In genomic region chr8:86401946-86402345, GRCm38 (mm10) we compare ENCODE assay signal across 30 mouse cellular contexts.
A peak's percentile ranks its signal among the peaks of the same experiment; 100 is the strongest.
DNase-seq lines count a peak whose midpoint lies in the region; ATAC-seq lines count a peak whose summit lies in the region.
"Had no signal": no experiment of that assay in that cellular context is flagged by ENCODE, and none has a peak within 500 bp of the region (broad histone marks: within the 10 kb centered on the region; RNA-seq: fewer than 3 reads in every experiment).

No protein-coding gene starts in this region.

- no peak for DNase-seq in hindbrain, embryonic 11.5 days (ENCODE audit: low spot score)
- peak; percentile 79 for DNase-seq in retina, postnatal 1 day
- no peak for DNase-seq in retina, embryonic 14.5 days (ENCODE audit: low spot score)
- DNase-seq: adrenal gland, postnatal 10 days; B cell, adult 2 months; cerebellum, adult 11 months; cerebellum, adult 9-10 months; cerebellum, postnatal 36 days; gastrocnemius, postnatal 25 days; heart, adult 18-20 months; heart, postnatal 4 days; kidney, adult 18-20 months; kidney, postnatal 36 days; left cerebral cortex, postnatal 4 days; liver, postnatal 0 days; thymus, adult 2 months; thymus, postnatal 36 days had no signal

- ATAC-seq in hindbrain, embryonic 13.5 days (ENCODE audit: low FRiP score), result peak; percentile 24; the same call in 1 of the 2 replicates
- no peak for ATAC-seq in hindbrain, embryonic 11.5 days (ENCODE audit: low FRiP score)
- ATAC-seq in hindbrain, embryonic 16.5 days, result 0 out of 2 replicates have a peak, but pooled peaks have one; percentile 20
- no peak for ATAC-seq in erythroblast, adult 5-6 weeks (replicated peaks; ENCODE audit: low FRiP score, poor library complexity, severe bottlenecking)
- ATAC-seq: forebrain, embryonic 13.5 days; liver, embryonic 12.5 days; liver, postnatal 0 days; lung, postnatal 0 days; midbrain, embryonic 15.5 days had no signal

- no peaks in the 10 kb centered on the region for H3K27me3 ChIP-seq in hindbrain, embryonic 13.5 days
- no peaks in the 10 kb centered on the region for H3K27me3 ChIP-seq in hindbrain, embryonic 11.5 days (ENCODE audit: control insufficient read depth, insufficient read depth, low read length)
- H3K27me3 ChIP-seq in hindbrain, embryonic 16.5 days (replicated peaks; ENCODE audit: control insufficient read depth, insufficient read depth, low read length), result no peaks in the 10 kb centered on the region
- H3K27me3 ChIP-seq: embryonic facial prominence, embryonic 12.5 days; forebrain, embryonic 13.5 days; heart, embryonic 12.5 days; kidney, embryonic 15.5 days; liver, embryonic 12.5 days; midbrain, embryonic 15.5 days; neural tube, embryonic 15.5 days had no signal

- H3K4me3 ChIP-seq in hindbrain, embryonic 13.5 days, result no peak overlapping the region
- H3K4me3 ChIP-seq in hindbrain, embryonic 11.5 days (ENCODE audit: low read depth, low read length), result no peak overlapping the region
- no peak overlapping the region for H3K4me3 ChIP-seq in hindbrain, embryonic 16.5 days (ENCODE audit: low read length)
- H3K4me3 ChIP-seq: embryonic facial prominence, embryonic 12.5 days; erythroblast, embryonic 14.5 days; forebrain, embryonic 13.5 days; heart, embryonic 12.5 days; kidney, embryonic 15.5 days; liver, embryonic 12.5 days; midbrain, embryonic 15.5 days; neural tube, embryonic 15.5 days had no signal

- no peak overlapping the region for H3K9ac ChIP-seq in hindbrain, embryonic 13.5 days
- no peak overlapping the region for H3K9ac ChIP-seq in hindbrain, embryonic 11.5 days (ENCODE audit: low read depth, low read length)
- H3K9ac ChIP-seq in hindbrain, embryonic 16.5 days (ENCODE audit: low read depth, low read length), result no peak overlapping the region
- H3K9ac ChIP-seq: embryonic facial prominence, embryonic 12.5 days; forebrain, embryonic 13.5 days; heart, embryonic 12.5 days; kidney, embryonic 15.5 days; liver, embryonic 12.5 days; liver, postnatal 0 days; midbrain, embryonic 15.5 days; neural tube, embryonic 15.5 days had no signal

- H3K4me1 ChIP-seq in hindbrain, embryonic 13.5 days (replicated peaks), result peaks cover 17% of the 10 kb centered on the region
- H3K4me1 ChIP-seq in hindbrain, embryonic 11.5 days (replicated peaks; ENCODE audit: control insufficient read depth, insufficient read depth, low read length), result no peaks in the 10 kb centered on the region
- H3K4me1 ChIP-seq in hindbrain, embryonic 16.5 days (ENCODE audit: control insufficient read depth, insufficient read depth, low read depth, low read length), result peaks cover 2% of the 10 kb centered on the region
- H3K4me1 ChIP-seq: embryonic facial prominence, embryonic 12.5 days; kidney, embryonic 15.5 days; liver, embryonic 12.5 days had no signal

- WGBS in hindbrain, embryonic 13.5 days, result 51% methylated on average over 2 of the region's 2 CpGs
- 84% methylated on average over 2 of the region's 2 CpGs for WGBS in hindbrain, embryonic 11.5 days
- 25% methylated on average over 2 of the region's 2 CpGs for WGBS in hindbrain, embryonic 16.5 days

- H3K4me2 ChIP-seq in hindbrain, embryonic 13.5 days, result no peak overlapping the region
- no peak overlapping the region for H3K4me2 ChIP-seq in hindbrain, embryonic 11.5 days (replicated peaks; ENCODE audit: low read depth, low read length)
- no peak overlapping the region for H3K4me2 ChIP-seq in hindbrain, embryonic 16.5 days (ENCODE audit: low read length)
- H3K4me2 ChIP-seq: embryonic facial prominence, embryonic 12.5 days; forebrain, embryonic 13.5 days; heart, embryonic 12.5 days; kidney, embryonic 15.5 days; liver, embryonic 12.5 days; midbrain, embryonic 15.5 days; neural tube, embryonic 15.5 days had no signal

- H3K9me3 ChIP-seq in hindbrain, embryonic 13.5 days, result no peaks in the 10 kb centered on the region
- H3K9me3 ChIP-seq in hindbrain, embryonic 11.5 days (ENCODE audit: control insufficient read depth, low read length), result no peaks in the 10 kb centered on the region
- no peaks in the 10 kb centered on the region for H3K9me3 ChIP-seq in hindbrain, embryonic 16.5 days (ENCODE audit: control insufficient read depth, low read length)
- H3K9me3 ChIP-seq: embryonic facial prominence, embryonic 12.5 days; heart, embryonic 12.5 days; kidney, embryonic 15.5 days; liver, embryonic 12.5 days; midbrain, embryonic 15.5 days; neural tube, embryonic 15.5 days had no signal

- no peak overlapping the region; the same call in 1 of the 2 replicates for H3K27ac ChIP-seq in hindbrain, embryonic 13.5 days
- H3K27ac ChIP-seq in hindbrain, embryonic 11.5 days (ENCODE audit: low read depth, low read length), result no peak overlapping the region
- no peak overlapping the region for H3K27ac ChIP-seq in hindbrain, embryonic 16.5 days (ENCODE audit: low read depth, low read length)
- H3K27ac ChIP-seq: embryonic facial prominence, embryonic 12.5 days; forebrain, embryonic 13.5 days; kidney, embryonic 15.5 days; liver, embryonic 12.5 days; macrophage had no signal

- no peaks in the 10 kb centered on the region for H3K36me3 ChIP-seq in hindbrain, embryonic 13.5 days
- no peaks in the 10 kb centered on the region for H3K36me3 ChIP-seq in hindbrain, embryonic 11.5 days (ENCODE audit: control insufficient read depth, insufficient read depth, low read length)
- no peaks in the 10 kb centered on the region for H3K36me3 ChIP-seq in hindbrain, embryonic 16.5 days (ENCODE audit: control insufficient read depth, insufficient read depth, low read length)
- H3K36me3 ChIP-seq: embryonic facial prominence, embryonic 12.5 days; heart, embryonic 12.5 days; kidney, embryonic 15.5 days; liver, embryonic 12.5 days; midbrain, embryonic 15.5 days; neural tube, embryonic 15.5 days had no signal

Comparison
In these comparisons a context has a peak if more than half of its experiments do, and no peak if none do; other contexts are left out.
1. ATAC-seq: peak in hindbrain, embryonic 13.5 days (single experiment) and hindbrain, embryonic 16.5 days (single experiment); none in hindbrain, embryonic 11.5 days (single experiment) and erythroblast, adult 5-6 weeks (single experiment).